Mouse (Mus musculus) lung, embryonic 16.5 days (tissue): ENCODE results near the gene Cplx2. TPM values are rescaled to one million over a fixed set of nuclear protein-coding genes. Genes with fewer than 3 reads are reported as not detected.

ENCODE experiments used
- ATAC-seq: fragments of 200-750 bp; cut with Nextera tagmentation; 2 replicates; pipeline ENCODE4 v1.8.0; 2017; ENCODE audit warnings: low read depth, mild to moderate bottlenecking, moderate library complexity
- H3K27ac ChIP-seq: fragments of 300-500 bp; sonication (generic); 2 replicates; pipeline ENCODE4 v1.5.1; 2014; ENCODE audit warnings: mild to moderate bottlenecking, control low read depth, low read length
- H3K27me3 ChIP-seq: fragments of 300-500 bp; sonication (generic); 2 replicates; pipeline ENCODE4 v1.6.1; 2014; ENCODE audit warnings: low read depth, low read length, mixed read lengths; ENCODE audit not compliant: control insufficient read depth, insufficient read depth
- H3K36me3 ChIP-seq: fragments of 300-500 bp; sonication (generic); 2 replicates; pipeline ENCODE4 v1.6.1; 2014; ENCODE audit warnings: low read length; ENCODE audit not compliant: control insufficient read depth, insufficient read depth
- H3K4me1 ChIP-seq: fragments of 300-500 bp; sonication (generic); replicated peaks from 2 replicates; pipeline ENCODE4 v1.6.1; 2014; ENCODE audit warnings: low read length, mixed read lengths; ENCODE audit not compliant: control insufficient read depth, insufficient read depth
- H3K4me2 ChIP-seq: fragments of 300-500 bp; sonication (generic); 2 replicates; pipeline ENCODE4 v1.6.1; 2014; ENCODE audit warnings: low read depth, low read length, control low read depth
- H3K4me3 ChIP-seq: fragments of 300-500 bp; sonication (generic); 2 replicates; pipeline ENCODE4 v1.5.1; 2014; ENCODE audit warnings: mild to moderate bottlenecking, low read length, control low read depth
- H3K9ac ChIP-seq: fragments of 300-500 bp; sonication (generic); 2 replicates; pipeline ENCODE4 v1.6.1; 2014; ENCODE audit warnings: low read length, control low read depth
- H3K9me3 ChIP-seq: fragments of 300-500 bp; sonication (generic); 2 replicates; pipeline ENCODE4 v1.6.1; 2016; ENCODE audit warnings: low read length; ENCODE audit not compliant: control insufficient read depth
- WGBS: fragments of 180-500 bp; shearing (Covaris S2); extraction: QIAGEN DNeasy Blood & Tissue Kit; methylation state at CpG from one replicate; pipeline ENCODE4 v1.1.7; 2014; 5-methylcytosine and 5-hydroxymethylcytosine counted together
- polyA plus RNA-seq: library from polyadenylated mRNA; unstranded; fragments of >200 nt; fragmentation: Nextera tagmentation; extraction: Ambion mirVana; gene quantifications from 2 replicates; pipeline ENCODE4 v1.2.1, GENCODE M21; 2015

Cplx2 gene
- polyA plus RNA-seq, 1 experiment from 2014 or later, result 5.3 TPM

DNA sequence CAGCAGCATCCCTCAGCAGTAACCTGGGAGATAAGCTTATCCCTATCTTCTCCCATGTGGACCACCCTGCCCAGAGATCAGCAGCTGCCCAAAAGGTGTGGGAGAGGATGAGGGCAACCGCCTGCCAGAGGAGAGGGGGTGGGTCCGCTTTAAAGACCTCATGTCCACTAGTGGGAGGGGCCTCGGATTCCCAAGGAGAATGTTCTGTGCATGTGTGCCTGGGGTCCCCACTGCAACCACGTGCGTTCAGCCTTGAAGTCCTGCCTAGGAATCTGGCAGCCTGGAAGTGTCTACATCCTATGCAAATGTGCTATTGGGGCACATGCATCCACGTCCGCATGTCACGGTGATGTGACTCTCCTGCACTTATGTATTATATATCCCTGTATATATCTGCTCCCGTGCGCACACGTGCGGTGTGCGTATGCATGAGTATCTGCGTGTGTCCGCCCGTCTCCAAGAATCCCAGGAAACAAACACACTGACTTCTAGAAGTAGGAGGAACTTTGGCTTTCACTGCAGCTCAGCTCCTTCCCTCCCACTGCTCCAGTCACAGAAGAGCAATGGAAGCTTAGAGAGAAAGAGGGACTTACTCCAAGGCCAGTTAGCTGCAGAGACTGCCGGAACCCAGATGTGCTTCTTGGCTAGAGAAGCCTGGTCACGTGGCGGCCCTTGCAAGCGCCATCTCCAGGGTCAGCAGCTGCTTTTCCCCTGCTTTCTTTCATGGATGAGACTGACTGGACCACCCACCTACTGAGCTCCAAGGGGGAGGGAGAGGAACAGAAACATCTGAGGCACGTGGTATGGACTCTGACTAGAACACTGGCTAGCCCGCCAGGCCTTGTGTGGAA is 39.1 kb upstream of the Cplx2 start:
- peaks cover 16% of the 10 kb centered on the region for H3K4me1 ChIP-seq
- WGBS, result 44% methylated on average over 22 of the region's 22 CpGs
- H3K4me2 ChIP-seq, result peak overlapping the region; percentile 30; the same call in 1 of the 2 replicates

DNA sequence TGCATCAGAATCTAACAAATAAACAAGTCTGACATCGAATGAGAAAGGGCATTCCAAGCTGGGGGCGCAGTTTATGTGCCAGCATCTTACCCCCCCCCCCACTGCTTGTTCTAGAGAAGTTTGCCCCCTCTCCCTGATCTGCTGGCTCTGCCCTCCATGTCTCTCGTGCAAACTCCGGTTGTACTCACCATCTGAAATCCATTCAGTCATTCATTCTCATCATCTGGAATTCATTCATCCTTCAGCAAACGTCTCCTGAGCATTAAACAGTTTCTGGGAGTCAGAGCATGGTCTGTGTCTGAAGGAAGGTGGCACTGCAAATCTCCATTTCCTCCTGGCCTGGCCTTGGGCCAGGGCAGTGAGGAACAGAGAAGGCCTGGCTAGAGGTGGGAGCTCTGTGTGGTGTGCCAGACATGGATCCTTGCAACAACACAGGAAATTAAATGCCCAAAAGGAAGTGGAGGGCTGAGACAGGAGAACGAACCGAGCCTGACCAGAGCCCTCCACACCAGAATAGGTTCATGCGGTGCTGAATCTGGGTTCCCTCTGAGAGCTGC is 38.1 kb upstream of the Cplx2 start:
- WGBS, result 62% methylated on average over 8 of the region's 8 CpGs
- no peaks in the 10 kb centered on the region for H3K36me3 ChIP-seq
- no peak overlapping the region for H3K4me3 ChIP-seq
- ATAC-seq, result no peak
- H3K4me1 ChIP-seq, result peaks cover 16% of the 10 kb centered on the region
- H3K27ac ChIP-seq, result peak overlapping the region; percentile 85
- H3K9ac ChIP-seq, result no peak overlapping the region
- no peaks in the 10 kb centered on the region for H3K9me3 ChIP-seq
- H3K4me2 ChIP-seq, result no peak overlapping the region
- H3K27me3 ChIP-seq, result no peaks in the 10 kb centered on the region

More for the DNA sequence above, 39.1 kb upstream of the Cplx2 start:
- Histone ChIP-seq H3K9ac (no peak overlapping the region; the same call in 1 of the 2 replicates), H3K36me3 (no peaks in the 10 kb centered on the region), H3K9me3 (no peaks in the 10 kb centered on the region), H3K4me3 (no peak overlapping the region), H3K27me3 (no peaks in the 10 kb centered on the region), H3K27ac (peak overlapping the region; percentile 85)
- ATAC-seq, result peak; percentile 92

- Histone ChIP-seq H3K4me3 (no peak overlapping the region), H3K27me3 (no peaks in the 10 kb centered on the region), H3K36me3 (no peaks in the 10 kb centered on the region), H3K9me3 (no peaks in the 10 kb centered on the region), H3K27ac (no peak overlapping the region), H3K4me2 (no peak overlapping the region), H3K9ac (no peak overlapping the region), H3K4me1 (peaks cover 7% of the 10 kb centered on the region)
- ATAC-seq, result no peak
- WGBS, result 71% methylated on average over 6 of the region's 6 CpGs
Observed at GRCm38 (mm10) chr13:54337058-54337457, 34.1 kb upstream of the Cplx2 start.

- Histone ChIP-seq H3K27me3 (no peaks in the 10 kb centered on the region), H3K9me3 (no peaks in the 10 kb centered on the region), H3K4me3 (no peak overlapping the region), H3K9ac (no peak overlapping the region), H3K36me3 (no peaks in the 10 kb centered on the region), H3K27ac (no peak overlapping the region), H3K4me1 (peaks cover 6% of the 10 kb centered on the region), H3K4me2 (no peak overlapping the region)
- 57% methylated on average over 7 of the region's 7 CpGs for WGBS
- no peak for ATAC-seq
Observed at GRCm38 (mm10) chr13:54337541-54337940, 33.6 kb upstream of the Cplx2 start.

- no peak overlapping the region for H3K4me3 ChIP-seq
- no peak overlapping the region for H3K9ac ChIP-seq
- H3K36me3 ChIP-seq, result no peaks in the 10 kb centered on the region
- H3K27me3 ChIP-seq, result no peaks in the 10 kb centered on the region
- H3K27ac ChIP-seq, result no peak overlapping the region
- H3K4me1 ChIP-seq, result no peaks in the 10 kb centered on the region
- no peak for ATAC-seq
- WGBS, result 77% methylated on average over 5 of the region's 5 CpGs
- H3K9me3 ChIP-seq, result no peaks in the 10 kb centered on the region
- H3K4me2 ChIP-seq, result no peak overlapping the region
Observed at GRCm38 (mm10) chr13:54338815-54339214, 32.3 kb upstream of the Cplx2 start.

GRCm38 (mm10) chr13:54345885-54346647 is 25.1 kb upstream of the Cplx2 start:
- H3K9ac ChIP-seq, result no peak overlapping the region
- WGBS, result 67% methylated on average over 15 of the region's 15 CpGs
- H3K4me2 ChIP-seq, result no peak overlapping the region
- no peak overlapping the region for H3K27ac ChIP-seq
- H3K36me3 ChIP-seq, result no peaks in the 10 kb centered on the region
- H3K4me3 ChIP-seq, result no peak overlapping the region
- no peaks in the 10 kb centered on the region for H3K4me1 ChIP-seq
- no peaks in the 10 kb centered on the region for H3K9me3 ChIP-seq
- H3K27me3 ChIP-seq, result no peaks in the 10 kb centered on the region
- ATAC-seq, result no peak; the same call in 1 of the 2 replicates

DNA sequence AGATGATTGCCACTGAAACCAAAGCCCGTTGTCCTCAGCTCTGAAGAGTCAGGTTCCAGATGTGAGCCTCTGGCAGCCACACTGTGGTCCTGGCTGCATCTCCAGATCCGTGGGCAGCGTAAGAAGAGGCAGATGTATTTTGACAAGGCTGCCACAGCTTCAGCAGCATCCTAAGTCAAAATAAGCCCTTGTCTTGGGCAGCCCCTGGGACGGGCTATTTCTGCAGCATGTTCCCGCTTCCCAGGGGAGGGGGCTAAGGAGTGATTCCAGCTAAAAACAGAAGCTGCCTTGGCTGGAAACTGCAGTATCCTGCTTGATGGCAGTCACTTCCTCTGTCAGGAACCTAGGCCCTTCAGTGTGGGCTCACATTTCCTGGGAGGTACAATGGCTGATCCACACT is 23.1 kb upstream of the Cplx2 start:
- no peak overlapping the region for H3K4me2 ChIP-seq
- H3K9me3 ChIP-seq, result no peaks in the 10 kb centered on the region
- no peak overlapping the region for H3K27ac ChIP-seq
- H3K9ac ChIP-seq, result no peak overlapping the region
- no peak for ATAC-seq
- no peak overlapping the region for H3K4me3 ChIP-seq
- no peaks in the 10 kb centered on the region for H3K4me1 ChIP-seq
- WGBS, result 65% methylated on average over 5 of the region's 5 CpGs
- no peaks in the 10 kb centered on the region for H3K36me3 ChIP-seq
- H3K27me3 ChIP-seq, result no peaks in the 10 kb centered on the region

- no peak overlapping the region for H3K4me3 ChIP-seq
- no peak overlapping the region for H3K9ac ChIP-seq
- H3K36me3 ChIP-seq, result no peaks in the 10 kb centered on the region
- H3K9me3 ChIP-seq, result no peaks in the 10 kb centered on the region
- no peak for ATAC-seq
- no peak overlapping the region for H3K4me2 ChIP-seq
- no peaks in the 10 kb centered on the region for H3K4me1 ChIP-seq
- WGBS, result 77% methylated on average over 10 of the region's 10 CpGs
- H3K27me3 ChIP-seq, result no peaks in the 10 kb centered on the region
- no peak overlapping the region for H3K27ac ChIP-seq
Observed at GRCm38 (mm10) chr13:54349126-54349759, 21.9 kb upstream of the Cplx2 start.

- H3K36me3 ChIP-seq, result no peaks in the 10 kb centered on the region
- no peak overlapping the region for H3K4me2 ChIP-seq
- no peaks in the 10 kb centered on the region for H3K27me3 ChIP-seq
- no peak overlapping the region for H3K4me3 ChIP-seq
- H3K27ac ChIP-seq, result no peak overlapping the region
- H3K4me1 ChIP-seq, result no peaks in the 10 kb centered on the region
- no peak for ATAC-seq
- WGBS, result 28% methylated on average over 4 of the region's 4 CpGs
- no peak overlapping the region for H3K9ac ChIP-seq
- H3K9me3 ChIP-seq, result no peaks in the 10 kb centered on the region
Observed at GRCm38 (mm10) chr13:54357420-54357819, 13.7 kb upstream of the Cplx2 start.
